Mouse (Mus musculus) kidney, postnatal 25 days (tissue): ENCODE measurements around the gene Fgfr2.

Experiments
- DNase-seq, 2 experiments: peaks; one replicate each; pipeline ENCODE4 v3.0.0; 2021; ENCODE audit warnings: mixed read lengths in 2 of 2

Fgfr2 gene

DNA sequence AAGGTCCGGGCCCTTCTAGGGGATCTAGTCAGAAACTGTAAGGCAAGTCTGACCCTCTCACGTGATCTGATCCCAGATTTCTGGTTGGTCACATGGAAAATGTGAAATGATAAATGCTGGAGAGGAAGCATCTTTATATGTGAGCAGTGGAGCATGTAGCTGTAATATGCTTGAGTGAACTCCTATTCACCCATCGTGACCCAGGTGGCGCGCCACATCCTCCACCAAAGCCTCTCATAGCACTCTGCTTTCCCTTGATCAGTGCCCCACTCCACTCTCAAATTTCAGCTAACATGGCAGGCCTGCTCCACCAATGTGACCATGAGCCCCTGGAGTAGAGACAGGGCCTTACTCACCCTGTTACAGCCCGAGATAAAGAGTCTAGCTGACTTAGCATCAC, 685.1 kb downstream of the Fgfr2 start:
- DNase-seq, result no peak

DNA sequence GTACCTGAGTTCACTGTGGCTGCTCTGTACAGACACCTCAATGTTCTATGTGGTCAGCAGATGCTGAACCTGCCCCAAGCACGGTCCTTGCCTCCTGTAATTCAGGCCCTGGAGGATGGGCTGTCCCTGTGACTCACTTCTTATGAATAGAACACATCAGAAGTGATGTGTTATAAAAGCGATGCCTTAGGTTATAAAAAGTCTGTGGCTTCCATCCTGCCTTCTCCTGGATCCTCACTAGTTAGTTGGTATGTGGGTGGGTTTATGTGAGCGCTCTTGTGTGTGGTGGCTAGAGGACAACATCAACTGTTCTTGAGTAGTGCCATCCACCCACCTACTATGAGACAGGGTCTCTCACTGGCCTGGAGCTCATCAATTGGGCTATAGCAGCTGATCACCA, 685.7 kb downstream of the Fgfr2 start:
- no peak for DNase-seq

DNA sequence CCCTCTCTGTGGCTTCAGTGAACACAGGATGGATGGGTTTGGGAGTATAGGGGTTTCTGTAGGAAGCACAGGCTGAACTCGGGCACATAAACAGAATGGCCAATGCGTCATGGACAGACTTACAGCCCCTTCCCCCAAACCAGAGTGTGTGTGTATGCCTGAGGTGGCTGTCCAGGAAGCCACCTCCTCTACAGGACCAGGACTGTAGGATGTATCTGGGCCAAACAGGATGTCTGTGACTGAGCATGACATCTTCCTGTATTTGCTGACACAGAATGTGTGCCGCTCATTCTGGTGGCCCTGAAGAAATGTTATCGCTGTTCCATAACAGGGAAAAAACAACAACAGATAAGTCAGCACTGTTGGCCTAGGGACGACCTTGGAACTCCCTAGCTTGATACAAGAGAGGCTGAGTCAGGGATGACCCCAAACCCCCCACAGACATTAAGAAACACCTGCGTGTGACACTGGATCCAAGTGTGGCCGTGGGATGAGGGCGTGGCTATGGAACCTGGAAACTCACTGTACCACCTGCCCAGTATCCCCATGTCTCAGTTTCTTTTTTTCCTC, 687.6 kb downstream of the Fgfr2 start:
- no peak for DNase-seq

DNA sequence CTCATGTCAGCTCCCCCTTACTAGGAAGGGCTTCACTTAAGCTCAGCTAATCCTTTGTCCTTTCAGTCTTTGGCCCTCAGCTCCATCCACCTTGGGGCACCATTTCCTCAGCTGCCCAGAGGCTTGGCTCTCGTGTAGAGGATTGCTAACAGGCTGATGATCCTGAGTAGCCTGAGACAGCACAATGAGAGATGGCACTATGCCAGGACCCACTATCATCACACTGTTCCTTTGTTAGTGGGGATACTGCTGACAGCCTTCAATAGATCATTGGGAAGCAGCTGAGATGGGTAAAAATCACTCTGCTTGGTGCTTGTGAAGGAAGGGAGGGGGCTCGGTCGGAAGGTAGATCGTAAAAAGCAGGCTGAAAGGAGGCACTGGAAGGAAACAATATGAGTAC, 693.8 kb downstream of the Fgfr2 start:
- peak in 1 of 2 experiments; percentile 41 for DNase-seq

DNA sequence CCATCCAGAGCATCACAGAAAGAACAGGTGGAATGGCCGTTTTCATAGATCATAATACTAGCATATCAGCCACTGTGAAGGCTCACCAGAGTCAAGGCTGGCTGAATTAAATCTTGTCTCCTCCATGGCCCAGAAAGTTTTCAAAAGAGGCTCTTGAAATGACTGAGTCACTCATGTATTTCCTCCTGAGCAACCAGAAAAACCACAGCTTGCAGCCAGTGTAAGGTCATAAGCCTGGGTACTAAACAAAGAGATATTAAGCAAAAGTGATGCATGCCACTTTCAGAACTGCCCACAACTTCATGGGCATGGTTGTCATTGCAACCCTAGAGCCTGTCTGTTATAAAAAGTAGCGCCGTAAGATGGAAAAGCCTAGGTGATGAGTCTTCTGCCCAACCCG, 694.8 kb downstream of the Fgfr2 start:
- DNase-seq, result no peak

DNA sequence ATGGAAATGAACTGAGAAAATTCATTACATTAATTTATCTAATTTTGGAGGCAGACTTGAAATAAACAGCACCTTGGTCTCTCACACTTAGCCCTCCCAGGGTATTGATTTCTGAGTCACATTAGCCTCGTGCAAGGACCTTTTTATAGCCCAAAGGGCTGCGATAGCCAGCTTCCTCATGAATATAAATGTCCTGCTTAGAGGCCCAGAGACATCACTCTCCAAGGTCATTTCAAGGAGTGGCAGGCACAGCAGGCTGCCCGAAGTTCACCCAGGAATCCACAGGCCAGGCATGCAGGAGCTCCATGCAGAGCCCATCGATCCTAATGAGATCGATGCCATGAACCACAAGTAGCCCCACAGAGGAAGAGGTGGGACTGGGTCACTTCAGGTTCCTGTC, 697.1 kb downstream of the Fgfr2 start:
- peak; percentile 13 to 47 for DNase-seq

DNA sequence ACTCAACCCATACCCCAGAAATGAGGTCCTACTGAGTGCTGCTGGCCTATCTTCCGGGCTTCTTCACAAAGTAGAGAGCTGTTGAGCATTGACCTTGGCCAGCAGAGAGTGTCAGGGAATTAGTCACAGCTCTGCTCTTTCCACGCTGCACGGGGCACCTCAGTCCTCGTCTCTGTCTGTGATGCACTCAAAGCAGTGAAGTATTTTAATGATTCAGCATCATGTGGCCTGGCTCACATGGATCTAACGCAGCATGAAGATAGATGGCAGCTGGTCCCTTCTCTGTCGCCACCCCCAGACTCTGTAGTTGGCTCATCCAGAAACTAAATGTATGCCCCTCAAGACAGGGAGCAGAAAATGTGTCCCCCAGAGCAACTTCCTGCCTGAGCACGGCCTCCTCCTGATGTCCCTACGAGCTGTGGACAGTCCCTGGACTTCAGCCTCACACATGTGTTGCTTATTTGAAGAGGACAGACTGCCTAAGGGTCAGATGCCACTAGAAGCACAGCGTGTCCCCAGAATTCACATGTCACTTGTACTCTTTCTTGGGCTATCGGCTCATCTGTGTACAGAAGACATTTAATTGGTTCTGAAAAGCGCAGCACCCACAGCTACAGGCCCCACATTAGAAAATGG, 697.7 kb downstream of the Fgfr2 start:
- no peak for DNase-seq

DNA sequence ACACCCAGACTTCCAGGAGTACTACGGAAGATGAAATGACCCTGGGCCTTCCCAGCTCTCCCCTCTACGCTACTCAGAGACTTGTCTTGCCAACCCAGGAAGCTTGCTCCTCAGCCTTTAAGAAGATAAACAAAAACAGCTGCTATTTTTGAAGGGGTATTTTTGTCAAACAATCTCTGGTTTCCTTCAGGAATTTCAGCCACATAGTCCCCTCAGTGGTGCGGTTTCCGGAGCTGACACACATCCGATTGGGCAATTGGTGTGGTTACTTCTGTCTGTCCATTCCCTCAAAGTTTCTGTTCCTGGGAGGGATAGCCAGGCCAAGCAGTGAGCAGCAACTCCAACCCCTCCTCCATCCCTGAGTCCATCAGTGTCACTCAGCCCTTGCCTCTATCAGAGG, 699.6 kb downstream of the Fgfr2 start:
- DNase-seq, result peak; percentile 53 to 68

DNA sequence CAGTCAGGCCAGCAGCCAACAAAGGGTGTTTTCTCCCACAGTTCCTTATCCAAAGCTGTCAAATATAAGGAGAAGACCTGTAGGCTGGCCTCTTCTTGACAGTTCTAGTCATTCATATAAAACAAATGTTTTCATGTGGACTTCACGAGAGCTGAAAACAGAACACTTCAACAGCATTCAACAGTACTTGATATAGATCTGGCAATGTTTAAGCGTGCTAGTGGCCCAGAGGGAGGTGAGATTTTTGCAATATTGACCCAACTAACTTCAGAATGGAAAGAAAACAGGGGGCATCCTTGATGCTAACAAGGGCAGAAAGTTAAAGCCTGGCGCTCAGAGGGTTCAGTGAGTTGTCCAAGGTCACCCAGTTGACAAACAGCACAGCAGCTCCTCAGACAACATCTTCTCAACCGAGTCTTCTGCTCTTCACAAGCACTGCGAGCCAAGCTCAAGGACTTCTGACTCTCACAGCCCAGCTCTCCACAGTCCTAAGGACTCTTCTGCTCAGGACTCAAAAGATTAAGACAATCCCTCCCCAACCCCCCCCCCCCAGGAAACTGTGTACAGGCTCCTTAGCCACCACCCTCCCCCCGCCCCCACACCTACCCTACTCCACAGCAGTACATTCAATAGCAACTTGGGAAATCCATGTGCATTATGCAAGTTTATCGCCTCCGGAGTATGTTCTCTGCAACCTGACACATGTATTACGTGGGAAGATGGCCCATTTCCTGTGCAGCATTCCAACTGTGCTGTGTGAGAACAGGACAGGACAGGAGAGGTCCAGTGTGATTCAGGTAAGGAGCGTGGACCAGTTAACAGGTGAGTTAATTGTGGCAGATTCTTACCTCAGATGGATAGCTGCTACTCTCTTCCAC, 703.5 kb downstream of the Fgfr2 start:
- DNase-seq, result no peak

DNA sequence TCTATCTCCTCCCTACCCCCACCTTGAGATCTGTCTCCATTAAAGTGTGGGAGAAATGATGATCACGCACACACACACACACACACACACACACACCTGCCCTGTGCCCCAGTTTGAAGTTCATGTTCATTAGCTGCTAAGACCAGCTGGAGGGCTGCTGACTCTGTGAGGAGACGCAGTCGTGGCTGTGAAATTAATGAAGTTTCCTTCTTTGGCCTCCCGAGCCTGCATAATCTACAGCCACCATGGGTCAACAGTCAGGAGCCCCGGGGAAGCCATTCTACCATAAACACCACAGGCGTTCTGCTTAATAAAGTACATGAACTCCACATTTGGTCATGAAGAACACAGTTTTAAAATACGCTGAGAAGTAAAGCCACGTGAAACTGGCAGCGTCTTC, 706.3 kb downstream of the Fgfr2 start:
- peak; percentile 27 to 60 for DNase-seq

DNA sequence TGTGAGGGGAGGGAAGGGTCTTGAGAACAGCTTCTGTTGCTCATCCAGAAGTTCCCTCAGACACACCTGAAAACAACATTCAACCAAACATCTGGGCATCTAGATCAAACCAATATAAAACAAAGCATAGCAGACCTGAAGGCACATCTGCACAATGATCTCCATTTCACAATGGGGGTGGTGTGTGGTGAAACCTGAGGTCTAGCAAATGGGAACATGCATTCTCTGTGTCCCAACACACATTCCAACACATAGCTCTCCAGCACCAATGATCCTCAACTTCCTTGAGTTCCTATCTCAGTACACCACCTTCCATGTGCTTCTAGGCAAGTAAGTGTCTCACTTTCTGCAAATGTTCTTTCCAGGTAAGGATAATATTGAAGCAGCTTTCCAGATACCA, 707.3 kb downstream of the Fgfr2 start:
- no peak for DNase-seq

DNA sequence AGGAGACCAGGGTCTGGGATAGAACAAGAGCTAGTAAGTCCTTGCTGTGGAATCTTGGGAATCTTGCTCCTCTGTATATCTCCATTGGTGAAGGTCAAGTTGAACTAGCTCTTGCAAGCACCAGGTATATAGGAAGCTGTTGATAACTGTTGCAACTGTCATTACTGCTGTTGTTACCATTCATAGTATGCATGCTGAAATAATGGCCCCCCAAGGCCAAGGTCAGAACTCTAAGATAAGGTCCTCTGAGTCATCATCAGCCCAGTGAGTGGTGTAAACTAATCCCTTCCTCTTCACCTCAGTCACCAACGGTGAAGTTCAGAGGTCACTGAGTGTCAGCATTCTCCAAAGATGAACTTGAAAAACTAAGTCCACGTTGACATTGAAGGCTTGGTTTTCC, 710.6 kb downstream of the Fgfr2 start:
- DNase-seq, result no peak

DNA sequence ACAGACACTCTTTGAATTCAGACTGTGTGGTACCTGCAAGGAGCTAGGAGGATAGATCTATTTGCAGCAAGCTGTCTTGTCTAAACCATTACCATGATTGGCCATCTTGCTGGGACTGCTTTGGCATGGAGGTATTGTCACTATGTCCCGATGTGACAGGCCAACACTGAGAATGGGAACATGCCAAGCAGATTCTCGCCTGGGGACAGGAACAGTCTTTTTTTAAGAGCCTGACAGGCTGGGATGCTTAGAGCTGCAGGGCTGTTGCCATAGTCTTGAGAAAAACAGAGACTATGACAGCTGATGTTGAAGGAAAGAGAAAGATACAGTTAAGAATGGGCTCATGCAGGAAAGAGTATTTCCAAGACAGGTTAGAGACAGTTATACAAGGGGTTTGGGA, 711.4 kb downstream of the Fgfr2 start:
- no peak for DNase-seq

DNA sequence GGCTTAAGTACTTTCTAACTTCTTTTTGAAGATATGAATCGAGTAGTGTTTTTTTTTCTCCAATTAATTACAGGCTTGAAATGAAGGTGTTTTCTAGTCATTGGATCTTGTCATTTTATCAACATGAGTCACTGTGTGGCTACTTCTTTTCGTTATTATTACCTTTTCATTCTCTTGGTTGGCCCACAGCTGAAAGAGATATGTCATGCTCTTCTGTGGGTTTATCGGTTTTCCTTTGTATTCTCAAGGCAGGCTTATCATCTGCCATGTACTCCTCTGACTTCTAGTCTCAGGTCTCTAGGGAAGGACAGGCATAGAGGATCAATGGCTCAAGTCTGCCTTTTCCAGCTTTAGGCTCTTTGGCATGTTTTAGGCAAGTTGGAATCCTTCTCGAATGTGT, 712.2 kb downstream of the Fgfr2 start:
- no peak for DNase-seq

DNA sequence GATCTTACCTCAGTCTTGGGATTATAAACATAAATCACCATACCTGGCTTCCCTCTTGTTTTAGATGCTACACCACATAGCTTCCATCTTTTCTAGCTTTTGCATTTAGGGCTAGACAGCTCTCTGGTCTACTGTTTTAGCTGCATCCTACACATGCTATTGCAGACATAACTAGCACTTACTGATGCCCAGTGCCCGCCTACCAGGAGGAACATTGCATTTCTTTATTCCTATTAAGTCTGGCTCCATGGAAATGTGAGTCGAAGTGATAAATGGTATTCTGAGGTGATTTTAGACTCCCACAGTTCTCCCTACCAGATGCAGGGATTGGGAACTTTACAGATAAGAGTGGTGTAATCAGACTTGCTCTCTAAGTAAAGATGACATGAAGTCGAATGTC, 713.3 kb downstream of the Fgfr2 start:
- DNase-seq, result no peak

DNA sequence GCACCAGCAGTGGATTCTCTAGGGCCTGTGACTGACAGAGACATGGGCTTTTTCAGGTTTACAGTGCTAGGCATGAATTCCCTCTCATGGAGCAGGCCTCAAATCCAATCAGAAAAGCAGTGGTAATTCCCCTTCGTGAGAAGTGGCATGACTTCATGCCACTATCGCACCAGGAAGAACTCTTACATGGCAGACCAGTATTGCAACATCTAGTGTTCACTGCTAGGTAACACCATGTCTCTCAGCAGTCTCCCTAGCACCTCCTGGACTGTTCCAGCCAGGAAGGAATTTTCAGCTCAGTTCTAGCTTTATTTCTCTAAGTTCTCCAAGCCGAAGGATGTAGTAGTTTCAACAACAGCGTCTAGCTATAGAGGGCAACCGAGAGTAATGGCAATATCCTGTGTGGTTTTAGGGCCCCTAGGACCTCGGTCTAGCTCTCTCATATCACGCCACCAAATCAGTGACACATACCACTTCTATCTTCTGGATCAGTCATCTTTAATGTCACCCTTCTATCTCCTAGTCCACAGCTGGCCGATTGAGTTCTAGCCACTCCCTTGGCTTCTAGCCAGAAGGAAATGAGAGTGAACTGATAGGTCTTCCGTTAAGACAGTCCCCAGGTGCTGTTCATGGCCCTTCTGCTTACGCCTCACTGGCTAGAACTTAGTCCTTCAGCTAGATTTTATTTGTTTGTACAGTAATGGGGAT, 720.6 kb downstream of the Fgfr2 start:
- no peak for DNase-seq

DNA sequence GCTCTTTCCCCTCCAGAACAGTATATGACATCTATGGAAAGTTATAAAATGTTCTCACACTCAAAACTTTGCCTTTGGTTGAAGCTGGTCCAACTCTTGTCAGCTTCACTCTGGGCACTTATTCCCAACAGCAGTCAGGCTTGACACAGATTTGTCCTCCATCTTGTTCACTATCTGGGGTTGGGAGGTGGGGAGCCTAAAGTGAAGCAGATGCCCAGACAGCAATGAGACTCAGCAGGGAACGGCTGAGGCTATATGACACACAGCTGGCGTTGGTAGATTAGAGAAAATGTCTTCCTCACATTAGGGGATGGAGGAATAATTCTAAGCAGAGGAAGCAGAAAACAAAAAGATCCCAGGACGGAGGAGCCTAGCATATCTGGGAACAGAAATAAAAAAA, 724.7 kb downstream of the Fgfr2 start:
- no peak for DNase-seq

DNA sequence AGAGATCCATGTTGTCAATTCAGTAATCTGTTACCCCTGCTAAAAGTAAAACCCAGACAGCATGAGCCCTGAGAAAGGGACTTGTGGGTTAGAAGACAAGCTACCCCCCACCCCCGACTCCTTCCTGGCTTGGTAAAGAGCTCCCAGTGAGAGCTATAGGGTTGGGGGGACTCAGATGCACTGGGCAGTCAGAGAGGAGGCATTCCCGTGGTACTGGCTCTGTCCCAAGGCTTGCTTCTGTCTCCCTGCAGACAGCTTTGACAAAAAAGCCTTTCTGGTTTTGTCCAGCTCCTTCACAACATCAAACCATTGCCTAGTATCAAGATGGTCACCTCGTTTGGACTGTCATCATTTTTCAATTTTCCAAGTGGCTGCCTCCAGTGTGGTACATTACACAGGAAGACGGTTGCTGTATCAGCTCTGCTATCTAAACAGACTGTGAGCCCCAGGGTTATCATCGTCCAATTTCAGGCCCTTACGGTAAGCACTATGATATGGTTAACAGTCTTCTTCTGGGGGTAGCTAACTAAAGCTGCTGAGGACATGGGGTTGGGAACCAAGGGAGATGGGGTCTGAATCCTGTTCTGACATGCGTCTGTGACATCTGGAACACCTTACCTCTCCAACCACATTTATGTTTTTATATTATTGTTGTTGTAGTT, 726.4 kb downstream of the Fgfr2 start:
- DNase-seq, result no peak

DNA sequence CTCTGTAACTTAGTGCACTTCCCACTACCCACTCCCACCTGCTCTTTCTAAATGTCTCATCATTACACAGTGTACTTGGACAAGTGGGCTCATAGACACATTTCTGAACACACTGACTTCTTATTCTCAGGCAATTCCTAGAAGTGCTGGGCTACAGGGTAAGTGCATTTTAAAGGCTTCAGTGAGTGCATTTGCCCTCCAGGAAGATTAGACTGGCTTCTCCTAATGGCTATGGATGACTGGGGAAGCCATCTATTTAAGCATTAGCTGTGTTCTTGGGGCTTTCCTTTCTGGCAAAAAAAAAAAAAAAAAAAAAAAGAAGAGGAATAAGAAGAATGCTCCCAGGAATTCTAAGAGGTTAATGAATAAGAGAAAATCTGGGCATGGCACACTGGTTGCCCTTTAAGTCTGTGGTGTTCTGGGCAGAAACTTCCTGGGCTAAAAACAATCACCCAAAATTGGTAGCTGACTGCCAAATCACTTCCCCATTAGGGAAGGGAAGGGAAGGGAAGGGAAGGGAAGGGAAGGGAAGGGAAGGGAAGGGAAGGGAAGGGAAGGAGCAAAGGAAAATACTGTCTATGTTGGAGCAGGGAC, 729.5 kb downstream of the Fgfr2 start:
- DNase-seq, result no peak

DNA sequence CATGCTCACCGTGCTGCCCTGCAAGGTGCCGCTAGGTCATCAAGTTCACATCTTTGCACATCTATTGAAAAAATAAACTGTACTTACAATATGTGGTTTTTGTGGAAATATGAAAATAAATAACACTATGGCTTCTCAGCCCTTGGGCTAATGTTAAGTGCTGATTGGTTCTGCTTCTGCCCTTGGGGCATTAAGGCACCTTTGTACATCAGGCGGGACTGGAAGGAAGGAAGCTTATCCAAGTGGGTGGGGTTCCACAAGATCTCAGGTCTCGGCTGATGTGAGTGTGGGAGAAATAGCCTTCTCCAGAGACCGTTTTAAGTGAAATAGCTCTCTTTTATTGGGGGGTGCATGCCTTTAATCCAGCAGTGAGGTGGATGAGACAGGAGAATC, 730.1 kb downstream of the Fgfr2 start:
- no peak for DNase-seq

DNA sequence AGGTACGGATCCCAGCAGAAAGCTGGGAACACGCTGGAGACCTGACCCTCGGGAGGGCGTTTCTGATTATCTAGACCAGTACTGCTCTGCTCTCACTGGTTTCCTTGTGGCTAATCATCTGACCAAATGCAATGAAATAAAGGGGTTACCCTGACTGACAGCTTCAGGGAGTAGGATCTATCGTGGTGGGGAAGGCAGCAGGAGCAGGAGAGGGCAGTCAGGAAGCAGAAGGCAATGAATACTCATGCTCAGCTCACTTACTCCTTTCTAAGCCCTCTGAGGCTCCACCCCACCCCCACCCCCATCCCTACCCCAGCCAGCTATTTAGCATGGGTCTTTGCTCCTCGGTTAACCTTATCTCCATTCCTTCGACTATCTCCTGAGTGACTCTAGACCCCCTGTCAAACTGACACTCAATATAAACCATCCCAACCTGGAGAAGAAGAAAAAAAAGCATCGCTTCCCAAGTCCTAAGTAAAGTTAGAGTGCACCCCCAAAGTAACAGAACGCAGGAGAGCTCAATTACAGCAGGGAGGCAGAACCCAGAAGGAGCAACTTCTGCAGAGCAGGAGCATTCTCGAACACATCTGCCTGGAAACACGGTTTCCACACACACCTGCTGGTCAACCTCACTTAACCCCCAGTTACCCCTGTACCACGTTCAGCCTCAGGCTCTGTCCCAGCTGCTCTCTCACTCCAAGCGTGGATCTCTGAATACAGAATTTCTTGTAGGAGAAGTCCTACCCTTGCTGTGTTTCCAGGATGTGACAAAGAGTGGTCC, 730.7 kb downstream of the Fgfr2 start:
- no peak for DNase-seq

DNA sequence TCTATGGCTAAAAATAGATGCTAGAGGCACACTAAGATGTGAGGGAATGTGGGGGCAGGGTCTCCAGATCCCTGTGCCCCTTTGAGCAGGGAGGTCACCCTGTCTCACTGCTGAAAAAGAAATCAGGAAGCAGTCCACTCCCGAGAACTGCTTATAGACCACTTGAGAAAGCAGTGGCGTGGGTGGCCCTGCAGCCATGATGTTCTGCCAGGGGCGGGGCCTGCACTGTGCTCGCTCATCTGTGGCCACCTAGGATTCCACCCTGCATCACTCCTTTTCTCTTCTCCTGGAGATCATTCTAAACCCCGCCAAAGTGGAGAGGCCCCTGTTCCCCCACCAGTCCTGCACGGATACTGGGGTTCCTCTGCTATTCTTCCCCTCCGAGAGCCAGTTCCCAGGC, 733.7 kb downstream of the Fgfr2 start:
- DNase-seq, result no peak
